Mouse (Mus musculus) gastrocnemius, postnatal 25 days (tissue): ENCODE data around the gene Tbk1. TPM values are rescaled to one million over a fixed set of nuclear protein-coding genes. Genes with fewer than 3 reads are reported as not detected.

Experiments
- DNase-seq: peaks from one replicate; pipeline ENCODE4 v3.0.0; 2022
- microRNA-seq, 2 experiments: library from miRNA; unstranded; fragments of <30 nt; microRNA quantifications; one replicate each; pipeline ENCODE4 v1.2.0; 2021; ENCODE audit warnings: borderline replicate concordance in 2 of 2
- total RNA-seq, 2 experiments: library from RNA; stranded (reverse); gene quantifications; 1 replicate in 1 of 2; 2 replicates in 1 of 2; pipeline ENCODE4 v1.2.3; 2021

The Tbk1 gene
- total RNA-seq, 2 experiments from 2014 or later: 10.6 to 11.5 TPM

GRCm38 (mm10) chr10:121498481-121498904, 88.1 kb downstream of the Tbk1 start:
- DNase-seq: peak; percentile 22

- no peak for DNase-seq
Observed at GRCm38 (mm10) chr10:121497968-121498367, 88.6 kb downstream of the Tbk1 start.

- DNase-seq: no peak
Observed at GRCm38 (mm10) chr10:121496616-121497015, 90.0 kb downstream of the Tbk1 start.

Small RNA genes lying within 50 kb of the gene (microRNA-seq; reads per million reads assigned to microRNA genes)
- 0 reads per million in 2 experiments for gene Gm24330

Other genes starting within 250 kb of the Tbk1 start
- gene Tbc1d30, start 235.5 kb downstream of the Tbk1 start, total RNA-seq: under 1 TPM; 0.13 to 0.38 TPM
- gene Gns, start 221.7 kb downstream of the Tbk1 start, total RNA-seq: 10 to 100 TPM; 27.1 to 30.5 TPM
- gene Rassf3, start 110.4 kb downstream of the Tbk1 start, total RNA-seq: 10 to 100 TPM; 48.5 to 51.3 TPM
- gene Xpot, start 39.5 kb upstream of the Tbk1 start, total RNA-seq: 10 to 100 TPM; 18.8 to 20.8 TPM
- gene D930020B18Rik, start 54.8 kb upstream of the Tbk1 start, total RNA-seq: not detected
- 1 to 10 TPM in 1 of 2 experiments, under 1 TPM in 1; 0.86 to 1.5 TPM for gene BC048403, start 153.2 kb upstream of the Tbk1 start, total RNA-seq